Mouse (Mus musculus) subcutaneous adipose tissue, adult 2 months (tissue): Measurements from ENCODE around the gene Pla2g4a. TPM values are rescaled to one million over a fixed set of nuclear protein-coding genes. Genes with fewer than 3 reads are reported as not detected.

Source experiments
- polyA plus RNA-seq: library from polyadenylated mRNA; depleted of rRNA; stranded (reverse); fragments of >200 nt; gene quantifications from 2 replicates; pipeline ENCODE4 v1.2.3, GENCODE M21; 2012; ENCODE audit warnings: low replicate concordance; rRNA removed

The Pla2g4a gene
- polyA plus RNA-seq = 2.3 and 12.8 TPM in 2 replicates

DNA sequence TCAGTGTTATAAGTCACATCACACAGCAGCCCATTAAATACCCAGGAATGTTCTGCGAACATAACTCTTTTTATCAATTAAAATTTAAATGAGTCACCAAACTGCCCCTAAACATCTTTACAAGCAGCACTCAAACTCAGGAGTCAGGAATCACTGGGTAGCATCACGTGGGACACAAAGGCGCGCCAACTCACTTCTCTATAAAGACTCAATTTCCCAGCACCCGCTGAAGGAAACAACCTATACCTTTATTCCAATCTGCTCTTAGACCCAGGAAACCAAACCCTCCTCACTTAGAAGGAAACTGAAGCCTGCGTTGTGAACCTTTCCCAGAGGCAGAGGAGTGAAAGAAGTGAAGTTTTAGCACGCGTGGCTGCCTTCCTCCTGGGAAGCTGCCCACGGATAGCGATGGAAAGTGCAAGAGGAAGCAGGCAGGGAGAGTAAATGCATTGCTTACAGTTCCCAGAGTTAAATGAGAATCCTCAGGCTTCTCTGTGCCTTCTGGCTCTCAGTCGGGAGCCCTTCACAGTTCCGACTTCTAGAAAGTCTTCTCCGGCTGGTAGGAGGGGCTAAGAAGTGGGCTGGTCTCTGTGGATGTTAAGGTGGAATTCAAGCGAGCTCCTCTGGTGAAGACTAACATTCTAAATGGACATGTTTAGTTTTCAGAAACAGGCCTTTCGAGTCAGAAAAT, at the start of gene Pla2g4a:
Gene Pla2g4a, minus strand, starts transcription at position 557 of the 691 bp plus-strand sequence.

Other genes with a start within 250 kb of the Pla2g4a start
- gene Ptgs2, start 138.7 kb upstream of the Pla2g4a start, polyA plus RNA-seq = 0.42 and 2.9 TPM in 2 replicates